Mouse (Mus musculus) small intestine, adult 2 months (tissue): Measurements from ENCODE around the gene Stxbp6.

Experiments
- CTCF ChIP-seq: fragments of 200-500 bp; IDR thresholded peaks from 2 replicates; pipeline ENCODE4 v1.5.1; 2012; ENCODE audit warnings: low read depth, mild to moderate bottlenecking, control low read depth, inconsistent platforms, low read length, moderate library complexity, mixed read lengths; ENCODE audit not compliant: insufficient replicate concordance, insufficient read length; ENCODE audit errors: extremely low read depth
- POLR2A ChIP-seq: fragments of 200-500 bp; IDR thresholded peaks from 2 replicates; pipeline ENCODE4 v1.6.1; 2012; ENCODE audit warnings: low read depth, mild to moderate bottlenecking, control low read depth, inconsistent platforms, low read length, moderate library complexity

GRCm38 (mm10) chr12:45082379-45083144 is 8.1 kb upstream of the Stxbp6 start:
- TF ChIP-seq CTCF = no peak
- TF ChIP-seq POLR2A = no peak
